Mouse (Mus musculus) adrenal gland, postnatal 4 days (tissue): ENCODE results near the gene Gm49395. TPM values are rescaled to one million over a fixed set of nuclear protein-coding genes. Genes with fewer than 3 reads are reported as not detected.
A peak's percentile ranks its signal among the peaks of the same experiment; 100 is the strongest.

ENCODE experiments used
- DNase-seq, 2 experiments: peaks; one replicate each; pipeline ENCODE4 v3.0.0; 2021 to 2022; ENCODE audit warnings: low spot score in 2 of 2, mixed read lengths in 2 of 2
- long read RNA-seq, 2 experiments: library from polyadenylated mRNA; stranded (forward); transcript quantifications; one replicate each; pipeline ENCODE4 v2.0.0; 2021
- total RNA-seq, 2 experiments: library from RNA; stranded (reverse); gene quantifications; 2 replicates each; pipeline ENCODE4 v1.2.3; 2021

Gm49395 gene
- total RNA-seq, result 10 to 100 TPM in 1 of 2 experiments, 1 to 10 TPM in 1; 7.9 to 14.8 TPM
- long read RNA-seq, experiment 1, partial matches to known transcripts, result 0 of 1 reads
- long read RNA-seq, experiment 1, other reads (novel, unspliced or antisense), result 0 of 1 reads
- long read RNA-seq, experiment 2, partial matches to known transcripts, result 0 of 5 reads
- long read RNA-seq, experiment 2, other reads (novel, unspliced or antisense), result 1 of 5 reads

- peak; percentile 35 to 68 for DNase-seq
Observed at GRCm38 (mm10) chr13:115101355-115102191, at the start of gene Gm49395, which contains the start of gene Itga1. TSS of gene Gm49395 (minus strand) at chr13:115101921. TSS of gene Itga1 (minus strand) at chr13:115101964.

DNA sequence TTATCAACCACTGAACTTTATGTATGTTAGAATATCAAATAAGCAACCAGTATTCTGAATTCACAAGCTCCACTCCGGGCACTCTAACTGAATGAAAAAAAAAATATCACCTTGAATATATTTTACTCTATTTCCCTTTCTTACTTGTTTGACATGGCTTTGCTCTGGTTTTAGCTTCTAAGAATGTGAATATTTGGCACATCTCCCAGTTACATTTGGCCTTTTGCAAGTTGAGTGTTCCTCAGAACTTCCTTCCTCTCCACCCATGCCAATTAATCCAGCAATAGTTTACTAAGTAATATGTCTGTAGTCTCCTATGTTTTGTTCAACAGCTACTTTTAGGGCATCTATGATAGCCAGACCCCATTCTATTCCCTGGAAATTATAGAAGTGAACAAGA is 48.9 kb upstream of the Gm49395 start:
- DNase-seq, result no peak

- no peak for DNase-seq
Observed at GRCm38 (mm10) chr13:115149849-115150248, 48.1 kb upstream of the Gm49395 start.

DNA sequence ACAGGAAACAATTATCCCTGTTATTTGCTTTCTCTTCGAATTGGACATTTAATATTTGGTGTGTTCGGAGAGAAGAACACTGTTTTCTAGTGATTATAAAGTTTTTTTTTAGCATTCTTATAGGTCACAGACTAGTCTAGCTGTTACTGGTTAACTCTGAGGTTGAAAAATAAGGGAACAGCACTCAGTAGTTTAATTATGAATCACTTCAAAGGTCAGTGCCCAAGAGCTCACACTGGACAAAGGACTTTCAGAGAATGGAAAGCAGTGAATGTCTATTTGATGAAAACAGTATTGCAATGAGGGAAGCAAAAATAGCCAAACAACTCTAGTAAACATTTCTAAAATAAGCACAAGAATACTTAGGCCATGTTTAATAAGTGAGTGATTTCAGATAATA is 41.9 kb upstream of the Gm49395 start:
- DNase-seq, result no peak

DNA sequence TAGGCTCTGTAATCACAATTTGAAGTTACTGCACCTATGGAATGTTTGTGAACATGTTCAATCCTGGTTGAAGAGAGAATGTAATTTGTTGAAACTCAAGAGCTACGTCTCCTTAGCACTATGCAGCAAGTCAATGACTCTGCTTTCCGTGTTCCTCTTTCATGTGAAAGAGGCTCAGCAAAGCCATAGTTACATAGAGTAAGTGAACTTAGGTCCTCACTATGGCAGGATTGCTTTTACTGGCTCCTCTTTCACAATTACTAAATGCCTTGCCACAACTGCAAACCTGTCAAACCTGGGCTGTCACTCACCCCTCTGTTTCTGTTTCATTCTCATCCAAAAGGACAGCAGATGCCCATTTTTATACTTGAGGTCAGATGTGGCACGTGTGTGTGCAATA is 40.3 kb upstream of the Gm49395 start:
- no peak for DNase-seq

- no peak for DNase-seq
Observed at GRCm38 (mm10) chr13:115138513-115138912, 36.8 kb upstream of the Gm49395 start.

- no peak for DNase-seq
Observed at GRCm38 (mm10) chr13:115136761-115137160, 35.0 kb upstream of the Gm49395 start.

DNA sequence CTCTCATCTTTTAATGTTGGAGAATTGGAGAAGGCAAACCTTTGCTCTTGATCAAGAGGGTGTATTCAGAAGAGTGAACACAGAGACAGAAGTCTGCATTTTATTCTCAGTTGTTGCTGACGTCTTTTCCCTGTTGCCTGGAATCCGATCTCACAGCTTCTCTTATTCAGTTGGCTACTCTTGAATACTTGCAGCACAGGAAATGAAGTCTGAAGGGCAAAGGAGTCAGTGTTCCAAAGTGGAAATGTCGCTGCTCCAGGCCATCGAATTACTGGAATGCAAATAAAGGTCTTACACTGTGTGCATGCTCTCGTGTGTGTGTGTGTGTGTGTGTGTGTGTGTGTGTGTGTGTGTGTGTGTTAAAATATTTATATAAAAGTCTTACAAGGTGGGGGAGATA is 30.7 kb upstream of the Gm49395 start:
- DNase-seq, result no peak

GRCm38 (mm10) chr13:115131381-115131780 is 29.7 kb upstream of the Gm49395 start:
- no peak for DNase-seq

- no peak for DNase-seq
Observed at GRCm38 (mm10) chr13:115130035-115130434, 28.3 kb upstream of the Gm49395 start.

DNA sequence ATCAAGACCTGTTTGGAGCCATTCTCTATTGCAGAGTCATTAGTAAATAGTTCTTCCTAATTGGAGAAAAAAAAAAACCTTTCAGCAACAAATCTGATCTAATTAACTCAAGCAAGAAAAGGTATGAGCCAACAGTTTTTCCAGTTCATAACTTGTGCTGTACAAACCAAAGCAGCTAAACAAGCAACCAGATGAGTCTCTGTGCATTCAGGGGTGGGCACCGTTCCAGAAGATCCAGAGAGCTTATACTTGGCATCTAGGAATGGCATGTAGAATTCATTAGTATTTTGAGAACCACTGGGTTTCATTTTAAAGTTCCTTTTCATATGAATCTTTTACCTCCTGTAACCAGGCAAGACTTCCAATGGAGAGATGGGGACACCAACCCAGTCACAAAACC is 26.1 kb upstream of the Gm49395 start:
- DNase-seq, result no peak

- no peak for DNase-seq
Observed at GRCm38 (mm10) chr13:115126534-115126933, 24.8 kb upstream of the Gm49395 start.

GRCm38 (mm10) chr13:115125130-115125529 is 23.4 kb upstream of the Gm49395 start:
- no peak for DNase-seq

DNA sequence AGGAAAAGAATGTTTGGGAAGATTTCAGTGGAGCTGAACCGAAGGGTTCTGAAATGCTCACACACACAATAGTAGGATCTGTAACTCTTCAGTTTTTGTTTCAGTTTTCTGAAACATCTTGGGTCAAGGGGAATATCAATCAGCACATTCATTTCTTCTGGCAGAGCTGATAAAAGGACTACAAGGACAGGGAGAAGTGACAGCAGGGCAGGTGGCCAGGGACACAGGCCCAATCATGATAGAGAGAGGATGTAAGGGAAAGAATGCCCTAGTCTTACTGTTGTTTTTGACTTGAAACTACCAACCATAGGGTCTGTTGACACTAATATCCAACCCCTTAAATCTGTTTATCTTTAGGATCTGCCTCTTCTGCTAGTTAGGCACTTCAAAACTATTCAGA is 22.8 kb upstream of the Gm49395 start:
- peak in 1 of 2 experiments; percentile 14 for DNase-seq

GRCm38 (mm10) chr13:115118756-115119155 is 17.0 kb upstream of the Gm49395 start:
- no peak for DNase-seq

DNA sequence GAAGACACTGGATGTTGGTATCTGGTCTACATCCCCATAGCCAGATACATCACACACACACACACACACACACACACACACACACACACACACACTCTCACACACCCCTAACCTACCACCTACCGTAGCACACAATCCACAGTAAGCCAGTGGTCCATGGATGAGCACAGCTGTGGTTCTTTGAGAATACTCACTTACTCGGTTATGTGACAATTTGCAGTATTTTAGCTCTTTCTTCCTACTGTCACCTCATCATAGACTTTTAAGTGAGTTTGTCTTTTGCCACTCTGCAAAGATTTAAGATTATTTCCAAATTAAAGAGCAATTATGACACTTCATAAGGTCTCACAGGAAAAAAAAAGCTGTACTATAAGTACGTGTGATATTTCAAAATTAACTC is 16.5 kb upstream of the Gm49395 start:
- no peak for DNase-seq

DNA sequence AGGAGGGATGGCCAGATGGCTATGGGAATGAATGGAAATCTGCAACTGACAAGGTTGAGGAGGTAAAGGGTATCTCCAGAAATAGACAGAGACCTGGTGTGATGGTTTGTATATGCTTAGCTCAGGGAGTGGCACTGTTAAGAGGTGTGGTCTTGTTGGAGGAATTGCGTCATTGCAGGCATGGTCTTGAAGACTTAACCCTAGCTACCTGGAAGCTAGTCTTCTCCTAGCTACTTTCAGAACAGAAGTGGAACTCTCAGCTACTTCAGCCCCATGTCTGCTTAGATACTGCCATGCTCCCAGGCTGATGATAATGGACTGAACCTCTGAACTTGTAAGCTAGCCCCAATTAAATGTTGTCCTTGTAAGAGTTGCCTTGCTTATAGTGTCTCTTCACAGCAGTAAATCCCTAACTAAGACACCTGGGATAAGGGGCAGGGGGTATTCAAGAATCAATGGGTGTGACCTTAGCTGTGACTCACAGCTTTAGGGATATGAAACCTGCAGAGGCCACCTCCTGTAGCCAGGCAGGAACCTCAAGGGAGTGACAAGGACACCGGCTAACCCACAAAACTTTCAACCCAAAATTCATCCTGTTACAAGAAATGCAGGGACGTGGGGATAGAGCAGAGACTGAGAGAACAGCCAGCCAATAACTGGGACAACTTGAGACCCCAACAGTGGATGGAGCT is 15.4 kb upstream of the Gm49395 start:
- DNase-seq, result no peak

GRCm38 (mm10) chr13:115109628-115110027 is 7.9 kb upstream of the Gm49395 start:
- DNase-seq, result no peak

DNA sequence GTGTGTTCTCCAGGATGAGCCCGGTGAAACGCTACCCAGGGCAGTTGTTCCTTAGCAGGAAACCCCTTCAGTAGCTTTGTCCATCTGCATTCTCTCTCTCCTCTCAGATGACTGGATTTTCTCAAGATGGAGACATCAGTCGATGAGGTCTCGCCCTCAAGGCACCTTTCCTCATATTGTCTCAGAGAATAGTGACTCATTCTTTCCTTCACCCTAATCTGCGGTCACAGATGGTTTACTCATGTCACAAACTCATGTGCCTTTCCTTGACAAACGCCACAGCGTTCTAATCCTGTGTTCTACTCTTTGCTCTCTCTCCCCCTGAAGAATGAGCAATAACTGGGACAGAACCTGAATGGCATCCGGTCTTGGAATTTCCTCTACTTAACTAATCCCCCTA is 5.7 kb upstream of the Gm49395 start:
- no peak for DNase-seq

DNA sequence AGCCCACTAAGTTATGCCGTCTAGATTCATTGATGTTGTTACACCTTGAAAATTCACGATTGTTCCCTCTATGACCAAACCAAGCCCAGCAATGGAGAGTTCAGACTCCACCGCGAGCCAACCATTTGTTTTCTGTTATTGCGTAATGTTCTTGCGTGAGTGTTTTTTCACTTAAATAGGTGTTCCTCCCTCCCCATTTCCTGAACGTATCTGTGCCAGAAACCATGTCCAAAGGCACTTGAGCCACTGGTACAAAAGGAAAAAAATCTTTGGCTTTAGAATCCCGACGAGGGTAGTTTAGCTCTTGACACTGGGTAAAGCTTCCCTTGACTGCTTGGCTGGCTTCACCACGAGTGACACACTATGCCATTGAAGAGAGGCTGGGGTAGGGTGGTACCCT is 4.5 kb upstream of the Gm49395 start:
- DNase-seq, result no peak

- DNase-seq, result no peak
Observed at GRCm38 (mm10) chr13:115102754-115103153, 1.0 kb upstream of the Gm49395 start.
